Mouse (Mus musculus): ENCODE measurements around the gene Slc43a2. TPM values are rescaled to one million over a fixed set of nuclear protein-coding genes. Genes with fewer than 3 reads are reported as not detected.

The Slc43a2 gene
- polyA plus RNA-seq, 1 experiment from 2014 or later: 6.4 TPM

GRCm38 (mm10) chr11:75574378-75575123 is 43.1 kb downstream of the Slc43a2 start:
- Histone ChIP-seq H3K4me3 (ENCODE audit: low read depth, low read length) (no peak overlapping the region), H3K4me1 (replicated peaks; ENCODE audit: control insufficient read depth, insufficient read depth) (no peaks in the 10 kb centered on the region), H3K27ac (replicated peaks) (no peak overlapping the region), H3K9me3 (ENCODE audit: control insufficient read depth, low read length) (no peaks in the 10 kb centered on the region), H3K36me3 (ENCODE audit: control insufficient read depth, insufficient read depth, low read length) (no peaks in the 10 kb centered on the region), H3K27me3 (ENCODE audit: control insufficient read depth, insufficient read depth, low read length) (no peaks in the 10 kb centered on the region), H3K4me2 (replicated peaks; ENCODE audit: low read depth) (no peak overlapping the region), H3K9ac (ENCODE audit: low read length) (no peak overlapping the region)
- DNase-seq (ENCODE audit: low spot score) (no peak), ATAC-seq (ENCODE audit: low FRiP score, low TSS enrichment) (no peak)
- 85% methylated on average over 5 of the region's 5 CpGs for WGBS
- TF ChIP-seq EP300 (optimal IDR thresholded peaks at IDR 0.05) (no peak), CTCF (IDR thresholded peaks at IDR 0.05; ENCODE audit: low read depth) (no peak)

GRCm38 (mm10) chr11:75575560-75576123 is 44.1 kb downstream of the Slc43a2 start:
- Histone ChIP-seq H3K27ac (replicated peaks) (no peak overlapping the region), H3K4me1 (replicated peaks; ENCODE audit: control insufficient read depth, insufficient read depth) (no peaks in the 10 kb centered on the region), H3K4me2 (replicated peaks; ENCODE audit: low read depth) (no peak overlapping the region), H3K4me3 (ENCODE audit: low read depth, low read length) (no peak overlapping the region), H3K36me3 (ENCODE audit: control insufficient read depth, insufficient read depth, low read length) (no peaks in the 10 kb centered on the region), H3K27me3 (ENCODE audit: control insufficient read depth, insufficient read depth, low read length) (no peaks in the 10 kb centered on the region), H3K9ac (ENCODE audit: low read length) (no peak overlapping the region), H3K9me3 (ENCODE audit: control insufficient read depth, low read length) (no peaks in the 10 kb centered on the region)
- WGBS: 68% methylated on average over 9 of the region's 9 CpGs
- TF ChIP-seq EP300 (optimal IDR thresholded peaks at IDR 0.05): no peak
- no peak for TF ChIP-seq CTCF (IDR thresholded peaks at IDR 0.05; ENCODE audit: low read depth)
- ATAC-seq (ENCODE audit: low FRiP score, low TSS enrichment) (no peak), DNase-seq (ENCODE audit: low spot score) (no peak)

GRCm38 (mm10) chr11:75578609-75579008 is 47.1 kb downstream of the Slc43a2 start:
- no peak overlapping the region for H3K27ac ChIP-seq (replicated peaks)
- DNase-seq (ENCODE audit: low spot score): no peak
- H3K4me1 ChIP-seq (replicated peaks; ENCODE audit: control insufficient read depth, insufficient read depth): no peaks in the 10 kb centered on the region
- TF ChIP-seq EP300 (optimal IDR thresholded peaks at IDR 0.05) (no peak), CTCF (IDR thresholded peaks at IDR 0.05; ENCODE audit: low read depth) (no peak)
- H3K27me3 ChIP-seq (ENCODE audit: control insufficient read depth, insufficient read depth, low read length): no peaks in the 10 kb centered on the region
- no peaks in the 10 kb centered on the region for H3K36me3 ChIP-seq (ENCODE audit: control insufficient read depth, insufficient read depth, low read length)
- H3K4me3 ChIP-seq (ENCODE audit: low read depth, low read length): no peak overlapping the region
- ATAC-seq (ENCODE audit: low FRiP score, low TSS enrichment): no peak
- no peak overlapping the region for H3K9ac ChIP-seq (ENCODE audit: low read length)
- no peaks in the 10 kb centered on the region for H3K9me3 ChIP-seq (ENCODE audit: control insufficient read depth, low read length)
- no peak overlapping the region for H3K4me2 ChIP-seq (replicated peaks; ENCODE audit: low read depth)
- 75% methylated on average over 5 of the region's 5 CpGs for WGBS

- Histone ChIP-seq H3K4me1 (replicated peaks; ENCODE audit: control insufficient read depth, insufficient read depth) (no peaks in the 10 kb centered on the region), H3K36me3 (ENCODE audit: control insufficient read depth, insufficient read depth, low read length) (no peaks in the 10 kb centered on the region), H3K27ac (replicated peaks) (no peak overlapping the region), H3K9ac (ENCODE audit: low read length) (no peak overlapping the region), H3K9me3 (ENCODE audit: control insufficient read depth, low read length) (no peaks in the 10 kb centered on the region), H3K4me2 (replicated peaks; ENCODE audit: low read depth) (no peak overlapping the region), H3K4me3 (ENCODE audit: low read depth, low read length) (no peak overlapping the region), H3K27me3 (ENCODE audit: control insufficient read depth, insufficient read depth, low read length) (no peaks in the 10 kb centered on the region)
- no peak for DNase-seq (ENCODE audit: low spot score)
- 94% methylated on average over 7 of the region's 7 CpGs for WGBS
- no peak for ATAC-seq (ENCODE audit: low FRiP score, low TSS enrichment)
- TF ChIP-seq CTCF (IDR thresholded peaks at IDR 0.05; ENCODE audit: low read depth): no peak
- TF ChIP-seq EP300 (optimal IDR thresholded peaks at IDR 0.05): no peak
Observed at GRCm38 (mm10) chr11:75581495-75582149, 50.1 kb downstream of the Slc43a2 start.

- ATAC-seq (ENCODE audit: low FRiP score, low TSS enrichment) (no peak), DNase-seq (ENCODE audit: low spot score) (no peak)
- H3K4me1 ChIP-seq (replicated peaks; ENCODE audit: control insufficient read depth, insufficient read depth): no peaks in the 10 kb centered on the region
- 56% methylated on average over 2 of the region's 2 CpGs for WGBS
- TF ChIP-seq EP300 (optimal IDR thresholded peaks at IDR 0.05) (no peak), CTCF (IDR thresholded peaks at IDR 0.05; ENCODE audit: low read depth) (no peak)
- H3K9me3 ChIP-seq (ENCODE audit: control insufficient read depth, low read length): no peaks in the 10 kb centered on the region
- H3K27ac ChIP-seq (replicated peaks): no peak overlapping the region
- no peak overlapping the region for H3K4me3 ChIP-seq (ENCODE audit: low read depth, low read length)
- no peak overlapping the region for H3K4me2 ChIP-seq (replicated peaks; ENCODE audit: low read depth)
- H3K9ac ChIP-seq (ENCODE audit: low read length): no peak overlapping the region
- no peaks in the 10 kb centered on the region for H3K36me3 ChIP-seq (ENCODE audit: control insufficient read depth, insufficient read depth, low read length)
- H3K27me3 ChIP-seq (ENCODE audit: control insufficient read depth, insufficient read depth, low read length): no peaks in the 10 kb centered on the region
Observed at GRCm38 (mm10) chr11:75583521-75583920, 52.0 kb downstream of the Slc43a2 start.

- Histone ChIP-seq H3K9ac (ENCODE audit: low read length) (no peak overlapping the region), H3K4me1 (replicated peaks; ENCODE audit: control insufficient read depth, insufficient read depth) (peaks cover 6% of the 10 kb centered on the region), H3K36me3 (ENCODE audit: control insufficient read depth, insufficient read depth, low read length) (no peaks in the 10 kb centered on the region), H3K27ac (replicated peaks) (no peak overlapping the region), H3K4me2 (replicated peaks; ENCODE audit: low read depth) (no peak overlapping the region), H3K4me3 (ENCODE audit: low read depth, low read length) (no peak overlapping the region), H3K9me3 (ENCODE audit: control insufficient read depth, low read length) (no peaks in the 10 kb centered on the region), H3K27me3 (ENCODE audit: control insufficient read depth, insufficient read depth, low read length) (no peaks in the 10 kb centered on the region)
- DNase-seq (ENCODE audit: low spot score): no peak
- 60% methylated on average over 4 of the region's 4 CpGs for WGBS
- ATAC-seq (ENCODE audit: low FRiP score, low TSS enrichment): no peak
- TF ChIP-seq CTCF (IDR thresholded peaks at IDR 0.05; ENCODE audit: low read depth) (no peak), EP300 (optimal IDR thresholded peaks at IDR 0.05) (no peak)
Observed at GRCm38 (mm10) chr11:75585061-75585460, 53.6 kb downstream of the Slc43a2 start.

All from stomach, postnatal 0 days (tissue).